Mouse (Mus musculus) right cerebral cortex, adult 18-20 months (tissue): Measurements from ENCODE around the gene Cfap46.

Experiments
- DNase-seq: peaks from one replicate; pipeline ENCODE4 v3.0.0; 2022; ENCODE audit warnings: mixed read lengths

The Cfap46 gene

DNA sequence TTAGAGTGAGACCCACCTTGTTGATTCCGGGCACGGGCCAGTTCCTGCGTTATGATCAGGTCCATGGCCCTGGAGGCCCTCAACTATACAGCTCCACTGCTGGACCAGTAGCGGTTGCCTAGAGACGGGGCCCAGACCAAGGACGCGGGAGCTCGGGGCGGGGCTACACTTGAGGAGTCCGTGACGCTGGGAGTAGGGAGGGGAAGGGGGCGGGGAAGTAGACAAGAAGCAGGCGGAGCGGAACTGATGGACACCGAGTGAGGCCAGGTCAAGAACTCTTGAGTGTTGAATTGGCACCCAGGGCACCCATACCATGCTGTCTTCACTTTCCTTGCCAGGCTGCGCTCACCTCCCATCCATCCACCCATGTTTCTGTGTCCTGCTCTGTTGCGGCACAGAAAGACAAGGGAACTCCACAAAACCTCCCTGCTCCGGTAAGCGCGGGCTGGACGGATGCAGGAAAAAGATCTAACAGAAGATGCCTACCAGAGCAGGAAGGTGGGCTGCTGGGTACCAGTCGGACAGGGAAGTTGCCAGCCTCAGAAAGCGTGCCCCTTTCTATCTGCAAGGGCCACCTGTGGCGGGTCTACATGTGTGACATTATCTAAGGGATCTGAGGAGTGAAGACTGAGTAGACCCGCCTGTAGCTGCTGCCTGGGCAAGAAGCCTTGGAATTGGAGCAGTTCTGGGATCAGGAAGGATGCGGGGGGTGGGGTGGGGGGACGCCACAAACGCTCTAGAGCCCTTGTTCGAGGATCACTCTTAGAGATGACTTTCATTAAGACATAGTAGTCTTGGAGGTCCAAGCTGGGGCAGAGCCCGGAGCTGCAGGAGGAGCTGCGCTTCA lies at the start of gene Cfap46:
Cfap46 (minus strand) TSS at position 112 of the 847 bp plus-strand sequence.
- peak; percentile 90 for DNase-seq

DNA sequence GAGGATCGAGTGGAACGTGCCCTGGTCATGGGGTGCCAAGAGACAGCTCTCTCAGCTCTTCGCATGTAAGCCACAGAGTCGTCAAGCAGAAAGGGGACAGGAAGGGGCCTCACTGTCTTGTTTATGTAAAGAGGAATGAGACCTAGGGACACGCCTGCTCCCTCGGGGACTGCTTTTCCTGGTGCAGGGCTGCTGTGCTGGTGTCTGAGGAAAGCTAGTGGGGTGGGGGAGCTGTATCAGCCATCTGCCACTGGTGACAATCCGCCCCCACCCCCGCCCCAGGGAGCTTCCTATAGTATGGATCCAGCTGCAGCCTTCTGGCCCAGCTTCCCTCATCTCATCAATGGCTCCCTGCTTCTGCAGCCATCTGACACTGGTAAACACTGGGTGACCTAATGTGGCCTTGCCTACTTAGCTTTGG lies 47.7 kb upstream of the Cfap46 start:
- DNase-seq = no peak

DNA sequence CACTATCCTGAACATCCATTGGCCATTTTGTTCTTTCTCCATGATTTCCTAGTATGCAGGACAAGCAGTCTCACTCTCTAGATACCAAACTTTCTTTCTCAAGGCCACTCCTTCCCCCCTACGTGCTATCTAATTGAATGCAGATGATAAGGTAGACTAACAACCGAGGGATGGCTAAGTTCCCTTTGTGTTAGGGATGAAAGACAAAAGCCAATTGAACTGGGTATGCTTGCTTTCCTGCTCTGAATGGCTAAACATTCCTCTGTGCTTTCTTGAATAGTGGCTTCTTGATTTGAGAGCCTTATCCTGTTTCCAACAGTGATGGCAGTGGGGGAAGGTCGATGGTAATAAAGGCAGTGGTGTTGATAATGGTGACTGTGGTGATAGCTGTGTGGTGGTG lies 43.5 kb upstream of the Cfap46 start:
- no peak for DNase-seq

DNA sequence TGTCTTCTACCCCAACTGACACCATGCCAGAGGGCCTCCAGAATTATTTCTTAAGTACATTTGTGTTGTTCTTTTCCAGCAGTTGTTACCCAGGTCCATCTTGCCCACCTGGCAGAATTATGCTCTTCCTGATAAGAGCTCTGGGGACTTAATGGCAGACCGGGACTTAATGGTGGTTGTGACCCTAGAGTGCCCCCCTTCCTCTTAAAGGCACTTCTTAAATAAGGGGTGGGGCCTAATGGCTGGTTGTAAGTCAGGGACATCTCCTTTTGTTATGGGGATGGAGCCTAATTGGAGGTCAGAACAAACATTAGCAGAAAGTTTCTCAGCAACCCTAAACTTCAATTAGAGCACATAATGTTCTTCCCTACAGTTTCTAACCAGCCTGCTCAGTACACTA lies 42.0 kb upstream of the Cfap46 start:
- no peak for DNase-seq

DNA sequence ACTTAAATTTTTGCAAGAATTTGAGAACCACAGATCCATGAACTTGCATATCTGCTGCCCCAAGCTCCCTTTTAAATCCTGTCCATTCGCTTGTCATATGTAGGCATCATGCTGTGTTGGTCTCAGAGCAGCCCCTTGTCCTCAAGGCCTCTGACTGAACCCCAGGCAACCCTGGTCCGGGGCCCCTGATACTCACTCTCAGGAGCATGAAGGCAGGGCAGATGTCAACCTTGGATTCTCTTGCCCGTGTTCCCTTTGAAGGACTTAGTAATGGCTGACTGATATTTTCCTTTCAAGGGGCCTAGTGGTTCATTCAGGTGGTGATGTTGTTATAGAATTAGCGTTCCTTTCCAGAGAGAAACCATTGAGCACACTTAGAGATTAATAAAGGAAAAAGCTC lies 40.4 kb upstream of the Cfap46 start:
- no peak for DNase-seq

- no peak for DNase-seq
These were observed 37.6 kb upstream of the Cfap46 start for GRCm38 (mm10) chr7:139721196-139721595.

GRCm38 (mm10) chr7:139717781-139718180 lies 34.2 kb upstream of the Cfap46 start:
- no peak for DNase-seq

GRCm38 (mm10) chr7:139711821-139712220 lies 28.2 kb upstream of the Cfap46 start:
- no peak for DNase-seq

DNA sequence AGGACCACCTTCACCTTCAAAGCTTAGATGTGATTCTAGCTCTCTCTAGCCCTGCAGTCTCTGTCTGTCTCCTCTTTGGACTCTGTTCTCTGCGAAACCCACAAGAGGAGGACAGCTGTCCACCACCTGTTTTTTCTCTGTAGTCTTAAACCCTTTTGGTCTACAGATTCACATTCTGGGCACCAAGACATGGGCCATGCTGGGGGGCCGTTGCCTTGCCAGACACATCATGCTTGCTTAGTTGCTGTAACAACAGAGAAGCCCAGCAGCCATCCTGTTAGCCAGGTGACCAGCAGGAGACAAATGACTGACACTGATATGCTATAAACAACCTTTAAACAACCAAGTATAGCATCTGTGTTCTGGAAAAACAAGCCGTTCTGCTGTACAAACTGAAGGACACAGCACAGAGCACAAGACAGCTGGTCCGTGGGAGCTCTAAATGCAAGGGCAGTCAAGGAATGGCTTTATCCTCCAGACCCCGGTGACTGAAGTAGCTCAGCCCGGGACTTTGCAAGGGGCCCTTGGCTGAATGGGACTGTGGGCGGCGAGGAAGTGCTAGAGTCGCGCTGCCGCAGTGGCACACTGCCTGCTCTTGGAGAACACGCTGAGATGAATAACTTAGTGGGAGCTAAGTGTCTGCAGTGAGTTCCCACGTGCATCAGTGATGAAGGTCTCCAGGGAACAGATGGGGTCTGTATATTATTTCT lies 22.9 kb upstream of the Cfap46 start:
- DNase-seq = peak; percentile 80

DNA sequence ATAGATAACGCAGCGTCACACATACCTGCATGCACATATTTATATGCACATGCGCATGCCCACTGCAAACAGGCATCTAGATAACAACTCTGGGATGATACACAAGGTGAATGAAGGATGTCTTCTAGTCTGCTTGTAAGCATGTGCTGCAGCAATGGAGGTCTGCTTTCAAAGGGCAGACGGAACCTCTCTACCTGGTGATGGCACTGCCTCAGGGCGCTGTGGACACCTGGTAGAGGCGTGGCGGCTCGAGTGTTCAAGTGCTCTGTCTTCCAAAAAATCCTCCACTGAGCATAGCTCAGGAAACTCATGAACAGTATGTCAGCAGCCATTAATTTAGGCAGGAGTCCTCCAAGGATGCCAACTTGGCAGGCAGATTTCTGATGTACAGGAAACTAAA lies 22.2 kb upstream of the Cfap46 start:
- no peak for DNase-seq

DNA sequence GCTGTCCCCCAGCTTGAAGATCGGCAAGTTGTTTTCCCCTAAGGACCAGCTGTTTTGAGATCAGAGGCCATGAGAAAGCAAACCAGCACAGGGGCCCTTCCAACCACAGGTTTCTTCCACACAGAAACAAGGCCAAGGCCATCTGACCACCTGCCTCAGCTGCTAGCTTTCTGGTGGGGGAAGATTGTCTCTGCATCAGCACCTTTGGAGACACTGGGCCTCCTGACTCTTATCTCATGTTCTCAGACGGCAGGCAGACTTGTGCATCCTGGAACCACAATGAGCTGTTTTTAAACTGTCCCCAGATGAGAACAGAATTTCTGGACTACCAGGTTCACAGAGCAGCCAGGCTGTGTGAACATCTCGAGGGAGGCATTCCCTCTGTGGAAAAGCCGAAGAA lies 21.5 kb upstream of the Cfap46 start:
- DNase-seq = no peak

DNA sequence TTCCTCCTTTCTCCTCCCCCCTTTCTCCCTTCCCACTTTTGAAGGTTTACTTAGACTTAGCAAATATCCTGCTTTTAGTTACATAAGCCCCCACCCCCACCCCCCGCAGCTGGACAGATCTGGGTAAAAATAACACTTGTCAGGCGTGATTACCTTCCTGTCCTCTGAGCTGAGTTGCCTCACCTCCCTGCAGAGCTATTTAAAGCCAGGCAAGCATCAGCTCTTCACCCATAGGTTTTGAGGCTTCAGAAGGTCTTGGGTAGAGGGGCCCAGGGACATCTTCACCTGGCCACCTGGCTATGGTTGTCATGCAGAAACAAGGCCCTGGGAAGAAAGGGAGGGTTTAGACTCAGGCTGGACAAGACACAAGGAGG lies 20.2 kb upstream of the Cfap46 start:
- no peak for DNase-seq

DNA sequence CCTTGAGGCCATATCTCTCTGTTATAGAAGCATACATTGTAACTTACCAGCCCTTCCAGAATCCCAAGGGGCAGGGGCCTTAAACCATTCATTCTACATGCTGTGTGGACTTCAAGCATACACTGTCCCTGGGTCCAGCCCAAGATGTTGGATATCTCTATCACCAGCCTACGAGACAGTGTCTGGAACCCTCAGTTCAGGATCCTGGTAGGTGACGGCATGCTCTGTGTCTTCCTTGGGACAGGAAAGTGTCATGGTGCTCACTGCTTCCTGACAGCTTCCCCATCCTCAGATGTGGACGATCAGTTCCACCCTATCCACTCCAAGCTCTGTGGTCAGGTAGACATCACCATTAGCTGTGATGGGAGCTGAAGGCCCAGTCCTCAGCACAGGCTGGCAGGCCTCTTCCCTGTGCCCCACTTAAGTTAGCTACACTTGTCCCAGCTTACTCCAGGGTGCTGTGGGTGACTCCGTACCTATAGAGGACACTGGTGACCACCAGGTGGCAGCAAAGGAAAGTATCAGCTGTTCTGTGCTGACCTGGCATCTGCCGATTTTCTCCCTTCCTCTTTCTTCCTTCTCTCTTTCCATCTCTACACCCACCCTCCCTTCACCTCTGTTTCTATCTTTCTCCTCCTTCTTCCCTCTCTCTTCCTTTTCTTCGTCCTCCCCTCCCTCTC lies 19.7 kb upstream of the Cfap46 start:
- DNase-seq = peak; percentile 88

- DNase-seq = no peak
These were observed 18.2 kb upstream of the Cfap46 start for GRCm38 (mm10) chr7:139701651-139702301.

DNA sequence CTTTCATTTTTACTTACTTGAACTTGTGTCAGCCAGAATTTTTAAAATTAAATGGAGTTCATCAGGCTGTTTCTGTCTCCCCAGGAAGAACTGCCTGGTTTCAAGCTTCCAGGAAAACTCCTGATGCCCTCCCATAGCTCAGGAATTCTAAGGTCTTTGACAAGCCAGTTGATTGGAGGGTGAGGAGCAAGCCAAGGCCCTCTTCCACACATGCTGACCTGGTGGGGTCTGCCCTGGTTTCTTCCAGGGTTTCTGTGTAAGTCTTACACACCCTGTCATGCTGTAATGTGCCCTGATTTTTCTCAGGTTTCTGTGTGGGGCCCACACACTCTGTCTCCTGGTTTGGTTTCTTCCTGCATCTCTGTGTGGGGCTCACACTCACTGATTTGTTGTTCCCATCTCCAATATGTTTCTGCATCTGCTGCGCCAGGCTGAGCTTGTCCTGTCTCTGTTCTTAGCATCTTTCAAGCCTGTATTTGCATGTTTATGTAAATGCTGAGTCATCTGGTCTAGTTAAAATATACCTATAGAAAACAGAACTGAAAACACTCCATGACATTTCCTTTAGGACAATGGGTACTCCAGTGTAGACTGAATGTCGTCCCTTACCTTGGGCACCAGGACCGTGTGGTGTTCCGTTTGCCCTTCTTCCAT lies 9.2 kb upstream of the Cfap46 start:
- DNase-seq = peak; percentile 85

DNA sequence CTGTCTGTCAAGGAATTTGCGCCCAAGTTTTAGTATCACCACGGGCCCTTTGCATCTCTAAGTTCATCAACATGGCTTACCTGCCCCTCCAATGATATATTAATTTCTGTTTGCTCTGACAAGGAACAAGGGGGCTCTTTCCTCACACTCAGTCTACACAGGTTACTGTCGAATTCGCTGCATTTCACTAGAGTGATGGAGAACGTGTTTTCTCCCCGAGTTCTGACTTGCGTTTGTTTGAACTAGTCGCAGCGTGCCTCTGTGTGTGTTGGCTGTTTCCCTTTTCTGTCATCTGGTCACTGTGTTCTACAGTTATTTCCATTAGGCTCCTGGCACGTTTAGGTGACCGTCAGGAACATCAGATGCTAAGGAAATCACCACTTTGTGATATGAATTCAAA lies 8.6 kb upstream of the Cfap46 start:
- DNase-seq = no peak

GRCm38 (mm10) chr7:139685336-139685735 lies 1.7 kb upstream of the Cfap46 start:
- no peak for DNase-seq

- DNase-seq = peak; percentile 94
These were observed 924 bp upstream of the Cfap46 start for GRCm38 (mm10) chr7:139684553-139684929.

GRCm38 (mm10) chr7:139681921-139682598 lies 1.6 kb downstream of the Cfap46 start:
- DNase-seq = no peak

DNA sequence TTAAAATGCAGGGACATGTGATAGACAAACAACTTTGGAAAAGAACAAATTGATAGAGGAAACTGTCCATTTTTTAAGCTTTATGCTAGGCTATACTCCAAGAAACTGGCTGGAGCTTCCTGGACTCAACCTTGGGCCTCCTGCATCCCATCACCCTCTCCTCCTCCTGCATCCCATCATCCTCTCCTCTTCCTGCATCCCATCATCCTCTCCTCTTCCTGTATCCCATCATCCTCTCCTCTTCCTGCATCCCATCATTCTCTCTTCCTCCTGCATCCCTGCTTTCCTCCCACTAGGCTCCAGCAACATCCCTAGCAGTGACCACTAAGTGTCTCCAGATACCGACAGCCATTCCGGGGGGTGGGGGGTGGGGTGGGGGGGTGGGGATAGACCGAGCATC lies 7.2 kb downstream of the Cfap46 start:
- no peak for DNase-seq

GRCm38 (mm10) chr7:139666871-139667270 lies 16.7 kb downstream of the Cfap46 start:
- no peak for DNase-seq

DNA sequence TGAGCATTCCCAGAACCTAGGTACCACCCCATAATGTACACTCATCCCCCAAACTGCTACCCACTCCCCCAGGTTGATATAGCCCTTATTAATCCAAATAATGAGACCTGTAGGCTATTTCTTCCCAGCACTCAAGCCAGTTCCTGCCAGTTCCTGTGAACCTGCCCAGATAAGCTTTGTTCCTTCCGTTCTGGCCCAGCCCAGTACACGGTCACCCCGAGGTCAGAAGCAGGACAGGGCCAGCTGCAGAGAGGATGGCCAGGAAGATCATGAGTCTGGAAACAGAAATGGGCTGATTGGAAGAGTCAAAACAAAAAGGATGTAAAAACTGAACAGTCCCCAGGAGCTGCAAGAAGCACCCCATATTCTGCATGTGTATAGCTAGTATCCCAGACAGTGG lies 20.3 kb downstream of the Cfap46 start:
- DNase-seq = no peak
